Mouse (Mus musculus) frontal cortex, postnatal 36 days (tissue): Measurements from ENCODE around the gene Olfr702.

Experiments
- DNase-seq, 2 experiments: peaks; one replicate each; pipeline ENCODE4 v3.0.0; 2022; ENCODE audit warnings: low spot score in 2 of 2

Olfr702 gene

GRCm38 (mm10) chr7:106833793-106834192, at the start of gene Olfr702:
Gene Olfr702, minus strand, starts transcription at chr7:106833893.
- no peak for DNase-seq

GRCm38 (mm10) chr7:106876791-106877190, 43.1 kb upstream of the Olfr702 start, which contains the start of gene Olfr705:
Gene Olfr705, minus strand, starts transcription at chr7:106876891.
- DNase-seq: no peak

GRCm38 (mm10) chr7:106862885-106863284, 29.2 kb upstream of the Olfr702 start, which contains the start of gene Olfr704:
Gene Olfr704, plus strand, starts transcription at chr7:106863185.
- DNase-seq: no peak

GRCm38 (mm10) chr7:106843060-106843459, 9.4 kb upstream of the Olfr702 start, which contains the start of gene Olfr703:
Gene Olfr703, plus strand, starts transcription at chr7:106843360.
- no peak for DNase-seq

- no peak for DNase-seq
Observed at GRCm38 (mm10) chr7:106818414-106818813, 15.3 kb downstream of the Olfr702 start.

- DNase-seq: no peak
Observed at GRCm38 (mm10) chr7:106815775-106816174, 17.9 kb downstream of the Olfr702 start.

GRCm38 (mm10) chr7:106813829-106814228, 19.9 kb downstream of the Olfr702 start, which contains the start of gene Olfr701:
Gene Olfr701, plus strand, starts transcription at chr7:106814129.
- DNase-seq: no peak

GRCm38 (mm10) chr7:106808734-106809133, 25.0 kb downstream of the Olfr702 start, which contains the start of gene Olfr700:
Gene Olfr700, minus strand, starts transcription at chr7:106808834.
- DNase-seq: no peak

- DNase-seq: no peak
Observed at GRCm38 (mm10) chr7:106793098-106793497, 40.6 kb downstream of the Olfr702 start, which contains the start of gene Olfr699. Gene Olfr699, minus strand, starts transcription at chr7:106793198.

- no peak for DNase-seq
Observed at GRCm38 (mm10) chr7:106788330-106788729, 45.4 kb downstream of the Olfr702 start.
